Mouse (Mus musculus): ENCODE results near the gene Mfsd10. TPM values are rescaled to one million over a fixed set of nuclear protein-coding genes. Genes with fewer than 3 reads are reported as not detected.
"Not testable (repeated sequence)": the region's sequence is repeated elsewhere in the genome, so short reads cannot be mapped to it uniquely, and the experiment has no call there.

The Mfsd10 gene
- polyA plus RNA-seq, 1 experiment from 2014 or later: 86.9 TPM

GRCm38 (mm10) chr5:34609966-34610365, 27.0 kb downstream of the Mfsd10 start:
- ATAC-seq (replicated peaks; ENCODE audit: low FRiP score, low read depth): no peak
- Histone ChIP-seq H3K27ac (no peak overlapping the region), H3K27me3 (ENCODE audit: insufficient read depth, low read length) (no peaks in the 10 kb centered on the region), H3K9ac (ENCODE audit: low read depth, low read length) (no peak overlapping the region), H3K9me3 (replicated peaks; ENCODE audit: low read length) (no peaks in the 10 kb centered on the region), H3K4me1 (replicated peaks; ENCODE audit: insufficient read depth, low read length) (no peaks in the 10 kb centered on the region), H3K4me2 (ENCODE audit: low read length) (no peak overlapping the region), H3K4me3 (replicated peaks; ENCODE audit: low read depth, low read length) (no peak overlapping the region), H3K36me3 (ENCODE audit: insufficient read depth, low read length) (peaks cover 56% of the 10 kb centered on the region)
- 88% methylated on average over 4 of the region's 4 CpGs for whole genome bisulfite sequencing
- TF ChIP-seq CTCF (IDR thresholded peaks at IDR 0.05; ENCODE audit: low read depth): no peak
- no peak for DNase-seq (ENCODE audit: low spot score)

- Histone ChIP-seq H3K4me1 (replicated peaks; ENCODE audit: insufficient read depth, low read length) (no peaks in the 10 kb centered on the region), H3K27ac (no peak overlapping the region), H3K4me3 (replicated peaks; ENCODE audit: low read depth, low read length) (no peak overlapping the region), H3K9ac (ENCODE audit: low read depth, low read length) (no peak overlapping the region), H3K9me3 (replicated peaks; ENCODE audit: low read length) (no peaks in the 10 kb centered on the region), H3K4me2 (ENCODE audit: low read length) (no peak overlapping the region), H3K27me3 (ENCODE audit: insufficient read depth, low read length) (no peaks in the 10 kb centered on the region), H3K36me3 (ENCODE audit: insufficient read depth, low read length) (peaks cover 47% of the 10 kb centered on the region)
- WGBS: 73% methylated on average over 3 of the region's 3 CpGs
- ATAC-seq (replicated peaks; ENCODE audit: low FRiP score, low read depth): no peak
- DNase-seq (ENCODE audit: low spot score): no peak
- no peak for TF ChIP-seq CTCF (IDR thresholded peaks at IDR 0.05; ENCODE audit: low read depth)
These were observed 28.8 kb downstream of the Mfsd10 start for GRCm38 (mm10) chr5:34608226-34608625.

- Histone ChIP-seq H3K27me3 (ENCODE audit: insufficient read depth, low read length) (no peaks in the 10 kb centered on the region), H3K4me3 (replicated peaks; ENCODE audit: low read depth, low read length) (no peak overlapping the region), H3K27ac (no peak overlapping the region), H3K4me1 (replicated peaks; ENCODE audit: insufficient read depth, low read length) (no peaks in the 10 kb centered on the region), H3K9ac (ENCODE audit: low read depth, low read length) (no peak overlapping the region), H3K9me3 (replicated peaks; ENCODE audit: low read length) (no peaks in the 10 kb centered on the region), H3K36me3 (ENCODE audit: insufficient read depth, low read length) (peaks cover 50% of the 10 kb centered on the region), H3K4me2 (ENCODE audit: low read length) (no peak overlapping the region)
- no peak for DNase-seq (ENCODE audit: low spot score)
- TF ChIP-seq CTCF (IDR thresholded peaks at IDR 0.05; ENCODE audit: low read depth): peak; percentile 11; the same call in 1 of the 2 replicates
- no peak for ATAC-seq (replicated peaks; ENCODE audit: low FRiP score, low read depth)
- WGBS: 83% methylated on average over 8 of the region's 8 CpGs
These were observed 29.7 kb downstream of the Mfsd10 start for GRCm38 (mm10) chr5:34607100-34607880.

- DNase-seq (ENCODE audit: low spot score) (no peak), ATAC-seq (replicated peaks; ENCODE audit: low FRiP score, low read depth) (no peak)
- Histone ChIP-seq H3K36me3 (ENCODE audit: insufficient read depth, low read length) (peaks cover 52% of the 10 kb centered on the region), H3K27me3 (ENCODE audit: insufficient read depth, low read length) (no peaks in the 10 kb centered on the region), H3K4me1 (replicated peaks; ENCODE audit: insufficient read depth, low read length) (no peaks in the 10 kb centered on the region), H3K9me3 (replicated peaks; ENCODE audit: low read length) (no peaks in the 10 kb centered on the region), H3K4me3 (replicated peaks; ENCODE audit: low read depth, low read length) (no peak overlapping the region), H3K27ac (no peak overlapping the region), H3K4me2 (ENCODE audit: low read length) (no peak overlapping the region), H3K9ac (ENCODE audit: low read depth, low read length) (no peak overlapping the region)
- TF ChIP-seq CTCF (IDR thresholded peaks at IDR 0.05; ENCODE audit: low read depth): no peak
- WGBS: 89% methylated on average over 5 of the region's 5 CpGs
These were observed 32.4 kb downstream of the Mfsd10 start for GRCm38 (mm10) chr5:34604576-34604975.

- Histone ChIP-seq H3K27ac (no peak overlapping the region), H3K36me3 (ENCODE audit: insufficient read depth, low read length) (peaks cover 8% of the 10 kb centered on the region; the same call in 1 of the 2 replicates), H3K27me3 (ENCODE audit: insufficient read depth, low read length) (no peaks in the 10 kb centered on the region), H3K9ac (ENCODE audit: low read depth, low read length) (no peak overlapping the region), H3K4me2 (ENCODE audit: low read length) (no peak overlapping the region), H3K4me3 (replicated peaks; ENCODE audit: low read depth, low read length) (no peak overlapping the region), H3K9me3 (replicated peaks; ENCODE audit: low read length) (no peaks in the 10 kb centered on the region), H3K4me1 (replicated peaks; ENCODE audit: insufficient read depth, low read length) (no peaks in the 10 kb centered on the region)
- 94% methylated on average over 9 of the region's 9 CpGs for WGBS
- DNase-seq (ENCODE audit: low spot score) (no peak), ATAC-seq (replicated peaks; ENCODE audit: low FRiP score, low read depth) (no peak)
- no peak for TF ChIP-seq CTCF (IDR thresholded peaks at IDR 0.05; ENCODE audit: low read depth)
These were observed 43.7 kb downstream of the Mfsd10 start for GRCm38 (mm10) chr5:34593202-34593727.

GRCm38 (mm10) chr5:34592666-34593065, 44.3 kb downstream of the Mfsd10 start:
- H3K4me3 ChIP-seq (replicated peaks; ENCODE audit: low read depth, low read length): no peak overlapping the region
- no peak overlapping the region for H3K27ac ChIP-seq
- H3K9ac ChIP-seq (ENCODE audit: low read depth, low read length): no peak overlapping the region
- no peak for ATAC-seq (replicated peaks; ENCODE audit: low FRiP score, low read depth)
- H3K4me1 ChIP-seq (replicated peaks; ENCODE audit: insufficient read depth, low read length): no peaks in the 10 kb centered on the region
- peaks cover 4% of the 10 kb centered on the region; the same call in 1 of the 2 replicates for H3K36me3 ChIP-seq (ENCODE audit: insufficient read depth, low read length)
- no peak for DNase-seq (ENCODE audit: low spot score)
- no peak overlapping the region for H3K4me2 ChIP-seq (ENCODE audit: low read length)
- no peaks in the 10 kb centered on the region for H3K27me3 ChIP-seq (ENCODE audit: insufficient read depth, low read length)
- no peak for TF ChIP-seq CTCF (IDR thresholded peaks at IDR 0.05; ENCODE audit: low read depth)
- WGBS: 94% methylated on average over 6 of the region's 6 CpGs
- H3K9me3 ChIP-seq (replicated peaks; ENCODE audit: low read length): no peaks in the 10 kb centered on the region

GRCm38 (mm10) chr5:34592224-34592623, 44.8 kb downstream of the Mfsd10 start:
- H3K4me3 ChIP-seq (replicated peaks; ENCODE audit: low read depth, low read length); H3K27ac ChIP-seq; H3K4me2 ChIP-seq (ENCODE audit: low read length); H3K27me3 ChIP-seq (ENCODE audit: insufficient read depth, low read length); ATAC-seq (replicated peaks; ENCODE audit: low FRiP score, low read depth); DNase-seq (ENCODE audit: low spot score); H3K9me3 ChIP-seq (replicated peaks; ENCODE audit: low read length); H3K36me3 ChIP-seq (ENCODE audit: insufficient read depth, low read length); H3K9ac ChIP-seq (ENCODE audit: low read depth, low read length); H3K4me1 ChIP-seq (replicated peaks; ENCODE audit: insufficient read depth, low read length): not testable (repeated sequence)
- WGBS: 93% methylated on average over 5 of the region's 5 CpGs

Measured in kidney, postnatal 0 days (tissue).